Mouse (Mus musculus) brain, embryonic 14.5 days (tissue): ENCODE measurements at regions not wholly inside any gene's neighbourhood (a gene's known extent, or its start where the extent isn't known, plus 50 kb on each side); places are given as distances from the start of the nearest gene placed in this dataset.

Source experiments
- DNase-seq: peaks from one replicate; pipeline ENCODE4 v3.0.0-alpha.2; 2011; ENCODE audit warnings: low read depth
- CTCF ChIP-seq: fragments of 200-500 bp; IDR thresholded peaks from 2 replicates; pipeline ENCODE4 v1.5.1; 2012; ENCODE audit warnings: inconsistent platforms, mild to moderate bottlenecking, moderate library complexity, borderline replicate concordance; ENCODE audit not compliant: insufficient read depth, insufficient read length; ENCODE audit errors: extremely low read depth
- POLR2A ChIP-seq: fragments of 200-500 bp; IDR thresholded peaks from 2 replicates; pipeline ENCODE4 v1.6.1; 2012; ENCODE audit warnings: mild to moderate bottlenecking, inconsistent platforms, borderline replicate concordance; ENCODE audit not compliant: poor library complexity, insufficient read depth, insufficient read length, severe bottlenecking; ENCODE audit errors: extremely low read depth

DNA sequence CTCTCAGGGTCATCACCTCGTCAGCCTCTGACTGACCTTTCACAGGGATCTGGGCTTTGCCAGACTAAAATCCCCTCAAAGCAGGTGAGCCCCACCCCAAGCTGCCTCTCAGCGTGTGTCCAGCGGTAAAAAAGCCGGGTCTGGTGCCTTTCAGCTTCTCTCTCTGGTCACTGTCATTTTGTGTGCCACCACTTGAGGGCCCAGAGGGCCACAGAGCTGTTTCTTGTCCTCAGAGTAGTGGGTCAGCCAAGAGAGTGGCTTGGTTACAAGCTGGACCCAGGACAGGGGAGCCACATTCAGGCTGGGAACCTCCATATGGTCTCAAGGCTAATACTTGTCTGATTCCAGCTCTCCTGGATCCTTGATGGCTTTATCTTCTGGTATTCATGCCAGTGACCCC lies 89.0 kb downstream of the Hif1an start:
- TF ChIP-seq POLR2A (no peak), CTCF (peak; percentile 17; the same call in 1 of the 2 replicates)
- DNase-seq, result no peak

DNA sequence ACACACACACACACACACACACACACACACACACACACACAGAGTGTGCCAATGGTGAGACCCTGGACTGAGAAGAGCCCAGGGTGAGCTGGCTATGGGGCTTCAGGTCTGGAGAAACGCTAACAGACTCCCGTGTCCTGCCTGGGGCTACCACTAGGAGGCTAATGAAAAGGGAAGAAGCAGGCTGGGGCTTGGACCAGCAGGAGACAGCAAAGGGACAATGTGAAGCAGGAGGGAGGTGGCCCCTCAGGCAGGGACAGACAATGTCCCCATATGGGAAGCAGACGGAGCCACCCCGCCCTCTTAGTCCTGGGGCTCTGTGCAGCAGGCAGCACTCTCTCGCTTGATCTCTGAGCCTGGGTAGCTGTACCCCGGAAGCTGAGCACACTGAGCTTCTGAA lies 93.1 kb downstream of the Hif1an start:
- peak; percentile 76 for DNase-seq

DNA sequence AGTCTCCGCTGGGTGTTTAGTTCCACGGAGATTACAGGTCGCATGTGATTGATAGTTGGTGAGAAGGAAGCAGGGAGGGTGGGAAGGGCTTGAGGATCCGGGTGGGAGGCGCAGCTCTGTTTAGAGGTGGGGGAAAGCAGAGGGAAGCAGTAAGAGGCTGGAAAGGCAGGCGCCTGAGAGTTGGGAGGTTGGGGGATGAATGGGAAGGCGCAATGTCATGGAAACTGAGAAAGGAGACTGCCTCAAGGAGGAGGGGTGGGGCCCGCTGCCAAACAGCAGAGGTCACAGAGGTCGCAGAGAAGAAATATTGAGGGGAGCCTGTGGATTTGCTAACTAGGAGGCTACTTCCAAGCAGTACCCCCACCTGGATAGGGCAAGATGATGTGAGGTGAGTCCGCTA lies 96.5 kb upstream of the Pax2 start:
- TF ChIP-seq CTCF (no peak), POLR2A (no peak)
- DNase-seq, result no peak

More for the DNA sequence above, 93.1 kb downstream of the Hif1an start:
- TF ChIP-seq CTCF (peak; percentile 77; the same call in 1 of the 2 replicates), POLR2A (no peak)

DNA sequence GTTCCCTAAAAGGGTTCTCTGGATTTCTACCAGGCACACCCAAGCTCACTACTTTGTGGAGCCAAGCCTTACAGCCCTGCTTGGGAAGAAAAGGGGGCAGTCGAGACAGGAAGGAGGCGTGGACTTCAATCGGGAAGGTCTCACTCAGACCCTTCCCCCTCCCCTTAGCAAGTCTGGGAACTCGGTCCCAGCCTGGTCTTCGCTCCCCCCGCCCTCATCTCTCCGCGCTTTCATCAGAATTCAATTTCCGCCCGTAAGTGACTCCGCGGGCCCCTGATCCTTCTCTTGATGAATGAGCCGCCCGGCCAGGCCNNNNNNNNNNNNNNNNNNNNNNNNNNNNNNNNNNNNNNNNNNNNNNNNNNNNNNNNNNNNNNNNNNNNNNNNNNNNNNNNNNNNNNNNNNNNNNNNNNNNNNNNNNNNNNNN lies 86.3 kb upstream of the Pax2 start:
- TF ChIP-seq CTCF, result no peak
- TF ChIP-seq POLR2A, result no peak
- DNase-seq, result peak; percentile 48

DNA sequence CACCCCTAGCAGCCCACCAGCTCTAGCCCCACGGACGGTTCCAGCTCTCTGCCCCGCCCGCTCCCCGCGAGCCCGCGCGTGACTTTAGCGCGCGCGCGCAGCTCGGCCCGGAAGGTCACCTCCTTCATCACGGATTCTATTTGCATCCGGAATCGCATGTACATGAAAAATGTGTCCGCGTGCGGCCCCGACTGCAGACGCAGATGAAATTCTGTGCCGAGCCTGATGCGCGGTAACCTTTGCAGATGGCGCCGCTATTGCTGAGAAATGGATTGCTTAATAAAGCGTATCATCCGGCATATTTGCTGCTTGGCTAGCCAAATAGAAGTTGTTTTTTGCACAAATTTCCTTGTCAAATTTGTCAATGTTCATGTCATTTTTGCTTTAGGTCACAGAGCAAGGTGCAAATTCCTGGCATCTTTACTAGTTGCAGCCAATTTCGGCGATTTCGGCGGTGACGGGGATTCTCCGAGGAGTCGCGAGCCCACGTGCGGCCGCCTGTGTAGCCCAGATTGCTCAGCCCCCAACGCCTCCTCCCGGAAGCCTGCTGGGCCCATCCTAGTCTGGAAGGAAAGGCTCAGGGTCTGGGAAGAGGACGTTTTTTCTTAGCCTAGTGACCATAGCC lies 81.1 kb upstream of the Pax2 start:
- peak; percentile 71 for DNase-seq
- TF ChIP-seq POLR2A (no peak), CTCF (no peak)

DNA sequence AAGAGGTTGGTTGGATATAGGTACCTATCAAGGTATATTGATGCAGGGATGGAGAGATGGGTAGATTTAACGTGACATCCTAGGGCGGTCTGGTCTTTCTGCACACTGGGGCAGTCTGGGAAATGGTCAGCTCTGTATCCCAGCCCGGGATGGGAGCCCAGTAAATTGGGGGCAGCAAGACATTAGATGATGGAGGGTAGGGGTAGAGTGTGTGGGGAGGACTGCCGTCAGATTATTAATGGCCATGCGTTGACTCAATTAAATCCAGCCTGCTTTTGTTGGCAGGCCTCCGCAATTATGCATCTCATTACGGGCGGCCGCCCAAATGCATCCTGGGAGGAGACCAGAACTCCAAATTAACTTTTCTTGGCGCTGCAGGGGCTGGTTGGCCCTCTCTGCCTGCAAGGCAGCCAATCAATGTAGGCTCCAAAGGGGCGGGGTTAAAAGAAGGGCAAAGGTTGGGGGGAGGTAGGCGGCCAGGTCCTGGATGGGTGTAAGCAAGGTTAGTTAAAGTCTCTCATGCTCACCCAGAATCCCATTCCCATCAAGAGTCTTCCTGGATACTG lies 79.2 kb upstream of the Pax2 start:
- peak; percentile 80 for DNase-seq
- TF ChIP-seq POLR2A (no peak), CTCF (no peak)

DNA sequence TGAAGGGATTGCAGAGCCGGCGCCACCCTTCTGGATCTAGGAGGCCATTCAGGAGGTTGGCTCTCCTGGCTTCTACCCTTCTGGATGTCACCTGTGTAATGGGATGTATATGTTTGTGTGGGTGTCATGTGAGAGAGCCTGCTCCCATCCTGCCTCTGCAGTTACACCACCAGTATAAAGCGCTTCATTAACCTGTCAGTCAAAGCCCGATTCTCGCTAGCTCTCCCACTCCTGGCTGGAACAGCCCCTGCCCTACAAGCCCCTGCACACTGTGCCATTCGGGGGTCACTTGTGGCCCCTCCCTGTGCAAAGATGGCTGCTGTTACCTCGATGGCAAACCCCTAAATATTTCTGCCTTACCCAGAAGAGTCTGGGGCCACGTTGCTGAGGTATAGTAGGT lies 78.5 kb upstream of the Pax2 start:
- TF ChIP-seq POLR2A (no peak), CTCF (no peak)

DNA sequence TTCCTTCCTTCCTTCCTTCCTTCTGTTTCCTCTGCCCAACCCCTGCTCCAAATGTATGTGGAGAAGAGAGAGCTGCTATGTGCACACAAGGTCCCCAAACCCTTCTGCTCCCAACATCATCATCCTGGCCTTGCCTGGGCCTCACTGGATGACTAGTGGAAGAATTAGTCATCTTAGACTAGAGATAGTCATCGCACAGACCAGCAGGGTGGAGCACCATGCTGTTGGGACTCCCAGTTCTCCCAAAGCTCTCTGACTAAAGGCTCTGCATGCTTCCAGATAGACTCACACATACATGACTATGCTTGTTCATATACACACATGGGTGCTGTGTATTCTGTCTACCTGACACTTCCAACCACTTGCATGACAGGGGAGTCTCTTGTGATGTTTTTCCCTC lies 77.2 kb upstream of the Pax2 start:
- DNase-seq, result no peak

More for the DNA sequence above, 78.5 kb upstream of the Pax2 start:
- DNase-seq, result no peak

DNA sequence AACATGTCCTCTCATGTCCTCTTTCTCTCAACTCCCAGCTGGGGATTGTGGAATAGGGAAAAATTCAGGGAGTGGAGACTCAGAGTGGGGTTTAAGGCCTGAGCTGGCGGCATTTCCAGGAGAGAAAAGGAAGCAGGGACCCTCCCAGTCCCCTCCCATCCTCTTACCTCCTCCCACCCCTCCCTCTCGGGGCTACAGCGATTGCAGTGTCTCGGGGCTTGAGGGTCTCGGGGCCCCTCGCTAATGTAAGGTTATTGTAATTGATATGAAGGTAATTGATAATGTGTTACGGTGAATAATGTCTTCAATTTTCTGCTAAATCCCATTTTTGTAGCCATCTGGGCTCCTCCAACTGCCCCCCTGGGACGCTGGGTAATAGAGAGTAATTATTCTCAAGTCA lies 74.2 kb upstream of the Pax2 start:
- DNase-seq, result peak; percentile 39
- TF ChIP-seq CTCF (no peak), POLR2A (no peak)

More for the DNA sequence above, 77.2 kb upstream of the Pax2 start:
- TF ChIP-seq POLR2A (no peak), CTCF (no peak)

DNA sequence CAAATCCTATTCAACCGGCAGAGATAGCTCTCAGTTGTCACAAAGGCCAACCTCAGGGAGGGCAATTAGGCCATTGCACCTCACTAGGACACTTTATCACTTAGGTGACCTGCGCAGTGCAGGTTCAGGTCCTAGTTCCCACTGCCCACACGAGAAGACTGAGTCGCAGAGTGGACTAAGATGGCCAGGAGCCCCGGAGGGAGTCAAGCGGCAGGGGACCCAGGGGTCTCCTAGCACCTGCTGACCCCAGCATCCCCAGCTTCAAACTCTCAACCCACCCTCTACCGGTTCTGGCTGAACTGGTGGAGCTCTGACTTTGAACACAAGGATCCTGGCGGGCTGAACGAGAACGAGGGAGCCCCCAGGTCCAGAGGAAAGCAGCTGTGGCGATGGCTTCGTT lies 72.7 kb upstream of the Pax2 start:
- no peak for DNase-seq
- no peak for TF ChIP-seq CTCF

DNA sequence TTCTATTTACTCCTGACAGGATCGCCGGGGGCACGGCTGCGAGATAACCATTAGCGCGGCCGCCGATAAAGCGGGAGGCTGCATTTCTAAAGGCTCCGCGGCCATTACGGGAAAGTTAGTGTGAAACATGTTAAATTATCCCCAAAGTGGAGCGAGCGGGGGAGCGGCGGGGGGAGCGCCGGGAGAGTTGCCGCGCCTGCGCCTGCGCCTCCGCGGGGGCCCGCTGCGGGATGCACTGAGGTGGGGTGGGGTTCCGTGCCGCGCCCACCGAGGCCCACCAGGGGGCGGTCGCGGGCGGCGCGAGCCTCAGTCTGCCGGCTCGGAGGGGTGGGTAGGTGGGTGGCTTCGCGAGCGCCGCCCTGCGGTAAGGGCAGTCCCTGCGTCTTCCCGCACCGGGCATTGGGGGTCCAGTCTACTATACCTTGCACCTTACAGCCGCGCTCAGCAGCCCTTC lies 71.8 kb upstream of the Pax2 start:
- peak; percentile 63 for DNase-seq
- TF ChIP-seq POLR2A (no peak), CTCF (peak; percentile 61)

DNA sequence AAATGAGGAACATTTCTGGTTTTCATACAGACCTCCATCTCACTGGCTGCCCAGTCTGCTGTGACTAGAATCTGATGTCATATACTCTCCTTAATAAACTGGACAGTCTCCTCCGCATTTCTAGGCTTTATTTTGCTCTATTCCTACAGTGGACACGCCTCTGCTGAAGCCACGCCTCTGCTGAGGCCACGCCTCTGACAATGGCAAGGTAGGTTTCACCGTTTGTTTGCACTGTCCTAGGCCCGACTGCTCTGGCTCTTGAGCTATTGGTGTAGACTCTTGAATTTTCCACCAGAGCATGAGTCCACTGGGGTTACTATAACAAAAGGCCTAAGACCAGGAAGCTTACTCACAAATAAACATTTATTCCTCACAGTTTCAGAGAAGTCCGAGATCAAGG lies 69.8 kb upstream of the Pax2 start:
- TF ChIP-seq POLR2A (no peak), CTCF (no peak)
- DNase-seq, result no peak
